Mouse (Mus musculus) left cerebral cortex, postnatal 4 days (tissue): Measurements from ENCODE around the gene Cavin3. TPM values are rescaled to one million over a fixed set of nuclear protein-coding genes. Genes with fewer than 3 reads are reported as not detected.

Experiments used
- DNase-seq: peaks from one replicate; pipeline ENCODE4 v3.0.0-alpha.2; 2022
- intact Hi-C: fragments of 180-260 bp; cut with DNase I; formaldehyde crosslinking; loops from one replicate; pipeline ENCODE4 v1.15.1; 2025
- total RNA-seq, 2 experiments: library from RNA; stranded (reverse); gene quantifications; 2 replicates each; pipeline ENCODE4 v1.2.3; 2021

Cavin3 gene
- 10 to 100 TPM; 11.7 to 13.8 TPM for total RNA-seq

DNA sequence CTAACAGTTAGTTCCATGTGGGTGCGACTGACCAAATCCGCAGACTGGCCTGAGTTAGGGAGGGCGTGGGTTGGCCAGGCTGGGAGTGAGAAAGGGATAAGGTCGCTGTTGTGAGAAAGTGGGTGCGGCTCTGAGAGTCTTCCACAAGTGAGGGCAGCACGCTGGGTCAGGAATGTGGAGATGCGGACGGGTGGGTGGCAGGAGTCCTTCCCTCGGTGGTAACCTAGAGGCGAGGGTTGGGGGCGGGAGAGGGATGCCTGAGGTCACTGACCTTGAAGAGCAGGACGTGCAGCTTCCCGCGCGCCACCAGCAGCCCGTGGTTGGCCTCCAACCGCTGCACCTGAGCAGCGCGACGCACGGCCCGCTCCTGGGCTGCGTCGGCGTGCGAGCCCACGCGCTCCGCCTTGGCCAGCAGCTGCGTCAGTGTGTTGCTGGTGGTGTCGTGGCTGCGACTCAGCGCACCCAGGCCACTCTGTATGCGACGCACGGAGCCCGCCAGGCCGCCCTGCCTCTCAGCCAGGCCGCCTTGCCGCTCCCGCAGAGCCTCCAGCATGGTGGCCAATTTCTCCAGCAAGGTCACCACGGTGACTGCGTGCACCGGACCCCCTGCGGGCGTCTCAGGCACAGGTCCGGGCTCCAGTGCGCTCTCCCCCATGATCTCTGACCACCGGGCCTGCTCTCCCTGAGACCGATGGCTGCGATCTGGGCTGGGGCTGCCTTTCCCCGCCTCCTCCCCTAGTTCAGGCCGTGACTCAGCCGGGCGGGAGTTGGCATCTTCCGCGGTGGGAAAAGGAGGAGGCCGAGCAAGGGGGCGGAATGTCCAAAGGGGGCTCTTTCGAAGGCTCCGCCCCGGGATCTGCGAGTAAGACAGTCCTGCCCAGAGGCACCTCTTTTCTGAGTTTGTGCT lies at the start of gene Cavin3:
TSS of gene Cavin3 (minus strand) at position 796 of the 907 bp plus-strand sequence.
- intact Hi-C loops, result no loop called here
- DNase-seq, result peak; percentile 83

DNA sequence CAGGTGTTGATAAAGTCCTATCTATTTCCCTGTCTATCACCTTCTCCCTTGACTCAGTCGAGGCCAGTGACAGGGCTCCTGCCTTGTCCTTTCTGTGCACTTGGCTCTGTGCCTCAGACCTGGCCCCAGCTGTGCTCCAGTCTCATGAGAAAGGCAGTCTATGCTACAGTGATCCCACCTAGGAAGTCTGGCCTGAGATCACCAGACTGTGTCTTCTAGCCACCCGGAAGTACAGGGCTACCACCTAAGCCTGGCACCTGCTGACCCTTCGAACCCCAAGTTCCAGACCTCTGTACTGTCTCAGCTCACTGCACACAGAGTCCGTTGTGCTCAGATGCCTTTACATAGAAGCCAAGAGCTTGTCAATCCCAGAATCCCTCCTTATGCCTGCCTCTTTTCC lies 46.0 kb upstream of the Cavin3 start:
- intact Hi-C loops, result no loop called here
- no peak for DNase-seq

DNA sequence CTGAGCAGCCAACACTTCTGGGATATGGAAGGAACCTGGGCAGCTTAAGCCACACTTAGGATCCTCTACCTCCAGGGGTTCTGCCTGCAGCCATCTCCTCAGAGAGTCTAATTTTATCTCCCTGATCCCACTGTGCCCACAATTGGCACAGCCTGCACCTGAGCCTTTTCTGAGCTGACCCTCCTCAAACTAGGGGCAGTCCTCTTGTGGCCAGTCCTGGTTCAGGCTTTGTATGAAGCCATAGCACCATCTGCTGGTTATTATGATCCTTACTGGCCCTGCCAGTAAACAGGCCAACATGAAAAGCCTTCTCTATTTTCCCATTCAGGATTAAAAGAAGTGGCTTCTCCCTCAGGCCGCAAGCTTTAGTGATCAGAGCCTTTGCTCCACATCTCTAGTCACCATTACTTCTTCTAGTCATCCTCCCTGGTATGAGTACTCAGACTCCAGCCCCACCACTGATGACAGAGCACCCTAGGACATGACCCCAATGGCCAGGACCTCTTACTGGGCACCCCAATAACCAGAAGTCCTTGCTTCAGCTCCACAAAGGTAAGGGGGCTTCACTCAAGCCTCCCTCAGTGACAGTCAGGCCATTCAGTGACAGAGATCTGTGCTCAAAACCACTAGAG lies 45.3 kb upstream of the Cavin3 start:
- intact Hi-C loops, result loop anchor here (2.0 kb wide), 1 partner anchor 357 kb away; no protein-coding TSS in a partner anchor
- peak; percentile 22 for DNase-seq

DNA sequence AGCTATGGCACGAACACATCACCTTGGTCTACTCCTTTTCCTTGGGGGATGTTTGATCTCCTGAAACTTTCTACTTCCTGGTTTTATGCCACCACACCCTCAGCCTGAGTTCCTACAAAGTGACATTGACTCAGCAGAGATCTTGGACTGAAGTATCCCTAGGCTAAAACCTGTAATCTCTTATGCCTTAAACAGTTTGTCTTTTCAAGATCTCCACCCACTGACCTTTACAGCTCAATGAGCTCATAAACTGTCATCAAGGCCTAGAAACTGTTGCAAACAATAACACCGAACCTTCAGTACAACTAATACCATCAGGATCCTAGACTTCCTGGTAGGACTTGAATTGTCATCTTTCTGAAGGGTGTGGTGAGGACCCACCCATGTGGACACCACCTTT lies 42.1 kb upstream of the Cavin3 start:
- no peak for DNase-seq
- intact Hi-C loops, result no loop called here

DNA sequence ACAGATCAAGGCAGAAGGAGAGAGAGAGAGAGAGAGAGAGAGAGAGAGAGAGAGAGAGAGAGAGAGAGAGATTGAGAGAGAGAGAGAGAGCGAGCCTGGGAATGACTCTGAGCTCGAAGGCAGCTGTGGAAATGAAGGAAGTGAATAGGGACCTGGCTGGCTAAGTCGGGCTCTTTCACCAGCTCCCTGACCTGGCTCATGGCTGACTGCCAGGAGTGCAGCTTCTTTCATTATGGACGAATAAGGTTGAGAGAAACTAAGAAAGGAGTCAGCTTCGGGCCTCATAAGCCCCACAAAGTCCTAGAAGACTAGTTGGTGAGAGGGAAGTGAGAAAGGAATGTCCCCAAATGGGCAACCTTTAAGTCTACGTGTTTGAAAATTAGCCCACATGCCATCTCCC lies 38.1 kb upstream of the Cavin3 start:
- peak; percentile 5 for DNase-seq
- intact Hi-C loops, result no loop called here

DNA sequence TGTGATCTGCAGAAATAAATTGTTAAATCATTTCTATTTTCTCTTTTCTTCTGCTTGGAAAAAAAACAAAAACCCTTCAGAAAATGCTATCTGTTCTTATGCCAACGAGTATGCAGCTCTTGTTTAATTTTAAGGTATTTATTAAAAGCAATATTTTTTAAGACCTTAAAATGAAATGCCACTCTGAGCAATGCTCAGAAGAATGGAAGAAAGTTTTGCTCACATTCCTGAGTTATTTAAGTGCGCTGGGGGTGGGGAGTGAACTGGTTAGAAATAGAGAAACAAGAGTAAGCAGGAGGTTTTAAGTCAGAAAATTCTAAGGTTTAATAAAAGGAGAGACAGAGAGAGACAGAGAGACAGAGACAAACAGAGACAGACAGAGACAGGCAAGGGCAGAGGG lies 37.7 kb upstream of the Cavin3 start:
- intact Hi-C loops, result no loop called here
- no peak for DNase-seq

DNA sequence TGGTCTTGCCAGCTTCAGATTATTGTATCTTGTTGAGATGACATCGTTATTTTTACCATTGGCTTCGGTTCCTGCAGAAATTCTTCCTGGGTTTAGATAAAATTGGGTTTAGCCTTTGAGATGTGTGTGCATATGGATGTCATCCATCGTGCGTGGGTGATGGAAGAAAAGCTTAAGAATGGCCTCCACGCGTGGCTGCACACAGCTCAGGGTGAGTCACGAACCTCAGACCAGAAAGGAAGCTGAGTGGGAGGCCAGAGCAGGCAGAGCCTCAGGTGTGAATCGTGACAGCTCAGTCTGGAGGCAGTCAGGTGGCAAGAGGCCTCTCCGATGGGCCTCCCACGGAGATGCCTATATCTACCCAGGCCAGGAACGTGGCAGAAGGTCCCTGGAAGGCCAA lies 37.2 kb upstream of the Cavin3 start:
- DNase-seq, result no peak
- intact Hi-C loops, result no loop called here

DNA sequence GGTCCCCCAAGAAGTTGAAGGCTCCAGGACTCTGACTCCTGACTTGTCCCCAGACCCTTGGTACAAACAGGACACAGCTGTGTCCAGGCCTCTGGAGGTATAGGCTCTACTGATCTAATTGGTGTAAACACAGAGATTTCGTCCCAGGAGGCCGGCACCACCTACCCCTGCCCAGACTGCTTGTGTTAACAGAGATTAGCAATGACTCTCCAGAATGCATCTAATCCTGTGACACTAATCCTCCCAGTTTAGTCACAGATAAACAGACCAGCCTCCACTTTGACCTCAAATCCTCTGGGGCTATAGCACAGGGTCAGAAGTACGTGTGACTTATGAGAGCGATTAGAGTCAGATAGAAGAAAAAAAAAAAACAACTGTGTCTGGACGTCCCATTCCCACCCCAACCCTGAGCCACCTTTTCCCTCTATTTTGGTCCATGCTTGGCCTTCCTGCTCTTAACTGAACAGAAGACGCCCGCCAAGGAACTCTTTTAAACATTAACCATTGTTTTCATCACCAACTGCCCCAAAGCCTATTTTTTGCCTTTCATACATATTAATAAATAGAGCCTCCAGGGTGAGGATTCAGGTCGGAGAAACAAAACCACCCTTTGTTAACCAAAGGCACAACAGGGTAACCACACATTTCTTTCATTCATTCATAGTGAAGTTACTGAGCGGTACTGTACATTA lies 34.7 kb upstream of the Cavin3 start:
- intact Hi-C loops, result no loop called here
- DNase-seq, result no peak

DNA sequence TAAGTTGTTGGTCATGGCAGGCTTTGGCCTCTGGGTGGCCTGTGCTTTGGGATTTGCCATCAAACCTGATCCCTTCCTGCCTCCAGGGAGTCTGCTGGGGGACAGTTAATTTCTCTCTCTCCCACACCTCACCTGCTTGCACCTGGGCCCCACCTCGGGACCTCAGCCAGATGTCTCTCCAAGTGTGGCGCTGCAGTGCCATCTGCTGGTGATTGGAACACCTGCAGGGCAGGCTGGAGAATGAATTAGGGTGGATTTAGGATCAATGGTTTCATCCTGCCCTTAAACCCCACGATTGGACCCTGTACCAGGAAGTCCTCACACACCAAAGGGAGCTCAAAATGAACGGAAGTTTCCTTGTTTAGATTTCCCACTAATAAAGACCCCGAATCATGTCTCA lies 33.1 kb upstream of the Cavin3 start:
- intact Hi-C loops, result no loop called here
- DNase-seq, result peak; percentile 59

DNA sequence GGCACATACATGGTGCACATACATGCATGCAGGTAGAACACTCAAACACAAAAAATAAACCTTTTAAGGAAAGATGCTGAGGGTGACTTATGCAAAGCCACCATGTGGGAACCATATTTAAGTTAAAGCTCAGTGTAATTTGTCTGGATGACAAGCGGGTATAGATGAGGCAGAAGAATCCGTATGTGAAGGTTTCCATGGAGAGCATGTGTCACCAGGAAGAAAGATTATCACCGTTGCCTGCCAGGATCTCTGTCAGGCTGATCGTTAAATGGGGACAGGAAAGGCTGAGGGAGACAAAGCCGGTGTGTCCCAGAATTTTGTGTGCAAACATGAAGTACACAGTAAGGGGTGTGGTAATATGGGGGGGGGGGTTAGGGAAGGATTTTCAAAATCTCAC lies 32.5 kb upstream of the Cavin3 start:
- no peak for DNase-seq
- intact Hi-C loops, result no loop called here

DNA sequence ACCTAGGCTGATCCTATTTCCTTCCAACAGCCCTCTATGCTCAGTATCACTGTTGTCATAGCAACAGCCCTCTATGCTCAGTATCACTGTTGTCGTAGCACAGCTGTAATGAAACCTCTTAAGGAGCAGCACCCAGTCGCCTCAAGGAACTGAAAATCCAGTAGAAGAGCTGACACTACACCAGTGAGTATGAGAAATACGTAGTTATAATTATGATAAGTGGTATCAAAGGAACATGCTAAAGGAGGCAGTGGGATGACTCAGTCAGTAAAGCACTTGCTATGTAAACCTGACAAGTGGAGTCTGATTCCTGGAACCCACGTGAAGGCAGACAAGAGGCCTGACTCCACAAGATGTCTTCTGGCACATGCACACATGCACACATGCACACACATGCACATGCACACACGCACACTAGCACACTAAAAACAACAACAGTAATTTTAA lies 31.8 kb upstream of the Cavin3 start:
- intact Hi-C loops, result no loop called here

DNA sequence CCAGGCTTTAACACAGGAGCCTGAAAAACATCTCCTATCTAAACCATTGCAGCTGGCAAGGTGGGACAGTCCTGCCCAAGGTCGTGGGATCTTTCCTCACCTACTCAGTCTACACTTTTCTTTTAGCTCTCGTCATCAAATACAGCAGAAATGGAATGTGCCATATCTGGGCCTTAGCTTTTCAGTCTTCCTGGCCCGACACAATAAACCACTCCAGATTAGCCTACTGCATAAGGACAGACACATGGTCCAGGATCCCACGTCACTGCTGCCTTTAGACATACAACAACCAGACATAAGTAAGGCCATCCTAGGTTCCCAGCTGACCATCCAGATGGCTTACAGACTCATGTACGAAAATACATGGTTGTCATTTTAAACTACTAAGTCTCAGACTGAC lies 28.0 kb upstream of the Cavin3 start:
- DNase-seq, result no peak
- intact Hi-C loops, result no loop called here

More for the DNA sequence above, 31.8 kb upstream of the Cavin3 start:
- no peak for DNase-seq

DNA sequence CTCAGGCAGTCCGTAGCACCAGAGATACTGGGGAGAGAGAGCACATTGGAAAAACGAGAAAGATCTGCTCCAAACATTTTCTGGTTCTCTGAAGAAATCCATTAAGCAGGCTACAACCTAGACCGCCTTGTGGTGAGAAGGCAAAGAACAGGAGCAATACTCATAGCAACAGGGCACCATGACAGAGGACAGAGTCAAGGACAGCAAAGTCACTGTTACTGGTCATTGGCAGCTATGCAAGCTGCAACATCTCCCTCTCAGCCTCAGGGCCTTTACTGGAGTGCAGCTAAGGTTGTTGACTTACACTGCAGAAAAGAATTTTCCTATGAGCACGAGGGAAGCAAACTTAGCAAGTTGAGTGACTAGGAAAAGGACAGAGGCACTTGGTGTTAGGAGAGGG lies 25.2 kb upstream of the Cavin3 start:
- intact Hi-C loops, result no loop called here
- DNase-seq, result no peak

DNA sequence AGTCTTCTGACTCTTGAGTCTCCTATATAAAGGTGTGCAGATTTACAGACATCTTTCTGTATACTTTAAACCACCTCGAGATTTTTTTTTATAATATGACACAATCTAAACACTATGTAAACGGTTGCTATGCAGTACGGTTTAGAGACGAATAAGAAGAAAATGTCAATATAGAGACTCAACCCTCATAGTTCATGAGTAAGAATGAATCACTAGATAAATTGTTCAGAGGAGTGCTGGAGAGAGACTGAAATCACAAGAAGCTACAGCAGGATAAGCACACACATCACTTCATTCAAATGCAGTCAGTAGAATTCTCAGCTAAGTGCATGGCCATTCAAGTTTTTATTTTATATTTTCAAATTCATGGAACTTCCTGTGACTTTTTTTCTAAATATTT lies 19.9 kb upstream of the Cavin3 start:
- DNase-seq, result no peak
- intact Hi-C loops, result no loop called here

DNA sequence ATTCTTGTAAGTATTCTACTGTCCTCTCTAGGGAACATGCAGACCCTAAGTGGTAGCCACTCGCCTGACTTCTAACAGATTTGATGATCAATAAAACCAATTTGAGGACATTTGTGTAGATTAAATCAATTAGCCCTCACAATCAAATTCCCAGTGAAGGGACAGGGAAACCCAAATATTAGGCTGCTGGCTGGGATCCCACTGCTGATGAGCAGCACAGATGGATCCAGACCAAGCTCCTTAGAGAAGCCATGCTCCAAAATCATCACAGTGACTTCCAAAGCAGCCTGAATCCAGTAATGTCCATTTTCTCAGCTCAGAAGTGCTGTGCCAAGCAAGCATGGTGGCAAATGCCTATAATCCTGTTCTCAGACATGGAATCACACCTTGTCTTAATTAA lies 17.6 kb upstream of the Cavin3 start:
- intact Hi-C loops, result no loop called here
- DNase-seq, result no peak

DNA sequence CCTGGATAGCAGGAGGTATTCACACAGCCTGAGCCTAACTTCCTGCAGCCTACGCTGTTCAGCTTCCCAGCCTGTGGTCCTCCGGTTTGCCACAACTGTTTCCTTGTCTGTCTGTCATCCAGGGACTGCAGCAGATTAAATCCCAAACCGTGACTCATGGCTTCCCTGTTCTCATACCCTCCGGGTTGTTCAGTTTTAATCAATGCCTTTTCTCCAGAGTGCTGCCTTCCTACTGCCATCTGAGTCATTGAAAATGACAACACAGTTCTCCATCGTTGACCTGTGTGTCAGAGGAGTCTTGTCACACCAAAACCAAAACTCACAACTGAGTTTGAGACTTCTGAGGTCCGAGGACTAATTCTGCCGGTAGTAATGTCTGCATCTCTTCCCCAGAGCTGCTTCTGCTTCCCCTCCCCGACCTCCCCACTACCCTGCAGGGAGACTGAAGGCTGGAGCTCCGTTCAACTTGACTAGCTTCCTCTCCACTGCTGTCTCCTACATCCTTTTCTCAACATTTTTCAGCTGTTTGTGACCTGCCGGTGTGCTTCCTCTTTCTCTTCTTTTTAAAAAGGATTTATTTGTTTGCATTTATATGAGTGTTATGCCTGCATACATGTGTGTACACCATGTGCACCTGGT lies 16.9 kb upstream of the Cavin3 start:
- DNase-seq, result no peak
- intact Hi-C loops, result no loop called here

DNA sequence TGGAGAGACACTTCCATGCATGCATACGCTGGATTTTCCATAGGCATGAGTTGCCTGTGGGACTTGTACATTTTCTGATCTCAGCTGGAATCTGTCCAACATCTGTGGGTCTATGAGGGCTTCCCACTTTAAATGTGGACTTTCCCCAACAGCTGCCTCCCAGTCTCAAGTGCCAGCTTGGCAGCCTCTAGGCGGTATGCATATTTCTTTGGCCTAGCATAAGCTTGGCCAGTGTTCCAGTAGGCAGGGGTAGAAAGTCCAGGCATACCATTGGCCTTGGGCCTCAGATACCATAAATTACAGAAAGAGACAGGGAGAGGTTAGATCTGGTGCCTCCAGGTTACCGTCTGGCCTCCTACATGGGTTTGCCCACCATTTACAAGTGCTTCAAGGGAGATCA lies 15.8 kb upstream of the Cavin3 start:
- intact Hi-C loops, result no loop called here
- DNase-seq, result no peak

DNA sequence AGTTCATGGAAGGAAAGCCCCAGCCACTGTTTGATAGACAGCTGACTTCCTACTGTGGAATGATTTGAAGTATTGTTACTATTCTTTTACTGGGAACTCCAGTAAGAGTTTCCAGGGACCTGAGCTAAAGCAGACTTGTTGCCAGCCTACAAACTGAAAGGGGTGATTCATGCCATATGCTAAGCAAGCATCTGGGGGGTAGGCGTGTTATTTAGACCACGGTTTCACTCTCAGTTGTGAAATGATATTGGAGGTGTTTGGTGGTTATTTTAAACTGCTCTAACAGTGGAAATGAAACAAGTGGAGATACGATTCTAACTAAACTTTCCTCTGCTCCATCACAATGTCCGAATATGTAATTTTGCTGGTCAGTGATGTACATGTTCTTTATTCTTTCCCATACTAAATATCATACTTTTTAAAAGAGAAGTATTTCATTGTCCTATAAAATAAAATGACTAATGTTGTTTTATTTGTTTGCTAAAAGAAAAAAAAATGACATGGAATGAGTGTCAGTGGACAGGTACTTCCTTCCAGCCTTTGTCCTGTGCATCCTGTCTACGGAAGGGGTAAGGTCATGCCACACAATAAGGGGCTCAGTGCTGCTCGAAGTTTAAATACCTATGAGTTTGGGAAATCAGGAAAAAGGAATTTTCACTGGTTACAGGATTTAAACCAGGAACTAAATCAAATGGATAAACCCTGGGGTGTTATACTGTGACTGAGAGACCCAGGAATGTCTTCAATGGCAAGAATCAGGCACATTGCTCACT lies 5.2 kb upstream of the Cavin3 start:
- intact Hi-C loops, result no loop called here
- no peak for DNase-seq

DNA sequence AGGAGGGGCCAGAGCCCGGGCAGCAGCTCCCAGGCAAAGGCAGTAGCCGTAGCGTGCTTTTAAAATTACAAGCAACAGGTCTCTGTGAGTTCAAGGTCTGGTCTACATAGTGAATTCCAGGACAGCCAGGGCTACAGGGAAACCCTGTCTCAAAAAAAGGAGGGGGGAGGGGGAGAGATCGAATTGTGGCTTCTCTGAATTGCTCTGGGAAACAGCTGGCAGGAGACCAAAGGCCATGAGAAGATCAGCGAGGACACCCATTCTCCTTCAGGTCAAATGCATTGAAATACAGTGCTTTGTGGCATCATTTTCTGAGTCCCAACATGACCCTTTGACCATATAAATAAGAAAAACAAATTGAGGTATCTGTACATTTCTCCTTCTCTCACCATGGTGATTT lies 2.9 kb upstream of the Cavin3 start:
- intact Hi-C loops, result no loop called here

DNA sequence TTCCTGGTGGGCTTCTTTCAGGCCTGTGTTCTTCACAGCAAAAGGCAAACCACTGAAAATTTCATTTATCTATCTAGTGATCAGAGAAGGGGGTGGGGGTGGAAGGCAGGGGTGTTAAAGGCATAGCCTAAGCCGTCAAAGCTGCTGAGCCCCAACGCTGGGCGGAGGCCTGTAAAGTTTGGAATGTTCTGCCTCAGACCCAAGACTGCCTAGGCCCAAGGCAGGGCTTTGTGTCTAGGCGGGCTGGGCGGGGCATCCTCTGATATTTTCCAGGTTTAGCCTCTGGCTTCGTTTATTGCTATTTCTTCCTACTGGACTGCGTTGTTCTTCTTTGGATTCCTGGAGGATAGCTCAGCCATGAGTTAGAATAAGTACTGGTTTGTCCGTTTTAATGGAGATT lies 326 bp upstream of the Cavin3 start:
- DNase-seq, result no peak
- intact Hi-C loops, result no loop called here

More for the DNA sequence above, 2.9 kb upstream of the Cavin3 start:
- no peak for DNase-seq
